Mouse (Mus musculus) cerebellum, adult 11 months (tissue): ENCODE results near the gene Srd5a1.
"Not testable (repeated sequence)": the region's sequence is repeated elsewhere in the genome, so short reads cannot be mapped to it uniquely, and the experiment has no call there.

Experiments used
- DNase-seq: peaks from one replicate; pipeline ENCODE4 v3.0.0; 2022

Gene Srd5a1

GRCm38 (mm10) chr13:69565401-69565800, 45.8 kb downstream of the Srd5a1 start:
- not testable (repeated sequence) for DNase-seq

GRCm38 (mm10) chr13:69564573-69564972, 46.7 kb downstream of the Srd5a1 start:
- no peak for DNase-seq

DNA sequence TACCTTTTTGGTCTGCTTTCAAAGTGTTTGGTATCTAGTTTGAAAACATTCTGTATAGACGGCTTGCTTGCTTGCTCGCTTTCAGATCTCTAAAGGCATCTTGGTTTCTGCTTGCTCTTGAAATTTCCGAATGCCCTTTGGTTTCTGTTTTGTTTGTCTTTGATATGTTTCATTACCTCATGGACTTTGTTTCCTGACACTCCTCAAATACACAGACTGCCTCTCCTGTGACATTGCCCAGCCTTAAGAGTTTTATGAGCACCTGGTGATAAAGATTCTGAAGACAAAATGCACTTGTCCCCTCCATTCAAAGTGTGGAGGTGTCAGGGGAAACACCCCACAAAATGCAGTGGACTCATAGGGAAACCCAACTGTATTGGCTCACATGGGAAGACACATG, 47.3 kb downstream of the Srd5a1 start:
- DNase-seq, result no peak

DNA sequence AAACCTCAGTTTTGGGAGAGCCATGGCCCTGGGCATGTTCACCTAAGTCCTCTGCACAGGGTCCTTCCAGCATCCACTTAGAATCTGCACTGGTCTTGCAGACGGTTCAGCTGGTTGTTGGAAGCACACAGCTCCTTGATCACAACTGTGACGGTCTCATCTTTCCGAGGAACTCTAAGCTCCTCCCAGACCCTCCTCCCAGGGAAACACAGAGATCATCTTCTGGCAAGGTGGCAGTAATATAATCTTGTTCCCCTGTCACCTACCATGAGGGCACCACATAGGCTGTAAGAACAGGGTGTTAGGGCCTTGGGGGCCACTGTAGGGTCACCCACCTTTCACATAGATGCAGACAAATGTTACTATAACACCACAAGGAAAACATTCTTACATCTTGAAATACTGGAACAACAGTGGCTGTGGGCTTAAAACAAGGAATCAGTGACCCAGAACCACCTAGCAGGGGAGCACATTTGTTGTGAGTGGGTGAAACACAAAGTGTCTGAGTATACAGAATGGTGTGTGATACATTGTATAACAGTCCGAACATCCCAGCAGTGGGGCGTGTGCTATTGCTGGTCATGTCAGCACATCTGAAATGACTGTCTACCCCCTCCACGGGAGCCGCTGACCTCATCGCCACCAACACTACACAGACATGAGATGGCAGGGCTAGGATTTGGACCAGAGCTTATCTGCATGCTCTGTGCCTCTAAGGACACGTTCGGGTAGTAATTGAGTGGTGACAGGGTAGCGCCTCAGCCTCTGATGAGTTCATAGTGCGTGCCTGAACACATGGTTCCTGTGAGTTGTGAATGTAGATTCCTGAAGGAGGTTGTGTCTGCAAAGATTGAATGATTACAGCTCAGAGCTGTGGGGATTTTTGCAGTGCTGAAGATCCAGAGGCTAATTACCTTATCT, 48.3 kb downstream of the Srd5a1 start:
- no peak for DNase-seq

DNA sequence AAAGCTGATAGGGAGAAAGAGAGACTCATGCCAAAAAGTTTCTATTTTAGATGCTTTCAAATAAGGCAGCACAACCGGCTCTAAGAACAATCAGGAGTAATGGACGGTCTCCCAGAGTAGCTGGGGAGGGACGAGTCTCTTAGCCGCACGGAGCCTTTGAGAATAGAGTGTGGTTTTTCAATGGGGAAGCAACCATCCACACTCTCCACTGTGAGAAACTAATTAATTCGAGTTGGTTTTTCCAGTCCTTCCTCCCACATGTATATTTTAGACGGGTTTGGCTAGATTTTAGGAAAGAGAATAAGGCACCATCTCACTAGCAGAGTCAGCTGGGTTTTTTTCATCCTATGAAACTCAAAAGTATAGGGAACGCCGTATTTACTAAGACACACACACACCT, 49.2 kb downstream of the Srd5a1 start:
- no peak for DNase-seq

- DNase-seq, result no peak
Observed at GRCm38 (mm10) chr13:69559291-69559961, 51.8 kb downstream of the Srd5a1 start.

GRCm38 (mm10) chr13:69558098-69558660, 53.1 kb downstream of the Srd5a1 start:
- DNase-seq, result peak; percentile 53

- no peak for DNase-seq
Observed at GRCm38 (mm10) chr13:69556728-69557127, 54.5 kb downstream of the Srd5a1 start.

DNA sequence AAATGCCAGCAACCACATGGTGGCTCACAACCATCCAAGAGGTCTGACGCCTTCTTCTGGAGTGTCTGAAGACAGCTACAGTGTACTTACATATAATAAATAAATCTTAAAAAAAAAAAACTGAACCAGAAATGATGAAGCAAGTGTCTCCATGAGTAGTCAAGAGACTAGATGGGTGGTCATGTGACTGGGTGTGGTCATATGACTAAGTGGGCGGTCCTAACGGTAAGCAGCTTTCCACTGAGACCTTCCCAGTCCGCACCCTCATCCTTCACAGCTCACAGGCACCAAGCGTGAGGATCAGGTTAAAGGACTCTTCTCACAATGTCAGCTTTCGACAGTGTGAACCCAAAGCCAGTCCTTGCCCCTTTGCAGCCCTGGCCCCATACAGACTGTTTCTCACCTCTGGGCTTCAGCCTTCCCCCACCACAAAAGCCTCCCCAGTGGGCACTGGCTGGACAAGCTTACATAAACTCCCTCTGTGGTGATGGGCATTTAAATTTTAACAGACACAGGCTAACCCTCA, 55.2 kb downstream of the Srd5a1 start:
- no peak for DNase-seq

DNA sequence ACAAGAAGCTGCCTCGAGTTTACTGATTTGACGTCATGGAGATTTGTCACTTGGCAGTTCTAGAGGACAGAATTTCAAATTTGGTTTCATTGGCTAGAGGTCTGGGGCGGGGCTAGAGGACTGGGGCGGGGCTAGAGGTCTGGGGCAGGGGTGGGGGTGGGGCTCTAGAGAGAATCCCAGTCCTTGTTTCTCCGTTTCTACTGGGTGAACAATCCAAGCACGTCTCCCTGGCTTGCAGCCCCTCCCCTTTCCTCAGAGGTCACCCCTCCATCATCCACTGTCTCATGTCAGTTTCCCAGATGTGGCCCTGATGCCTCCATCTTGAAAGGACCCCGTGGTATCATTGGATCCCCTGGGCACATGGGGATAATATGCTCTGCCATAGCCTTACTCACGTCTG, 56.2 kb downstream of the Srd5a1 start:
- no peak for DNase-seq

- no peak for DNase-seq
Observed at GRCm38 (mm10) chr13:69554255-69554654, 57.0 kb downstream of the Srd5a1 start.

- DNase-seq, result no peak
Observed at GRCm38 (mm10) chr13:69553024-69553423, 58.2 kb downstream of the Srd5a1 start.

DNA sequence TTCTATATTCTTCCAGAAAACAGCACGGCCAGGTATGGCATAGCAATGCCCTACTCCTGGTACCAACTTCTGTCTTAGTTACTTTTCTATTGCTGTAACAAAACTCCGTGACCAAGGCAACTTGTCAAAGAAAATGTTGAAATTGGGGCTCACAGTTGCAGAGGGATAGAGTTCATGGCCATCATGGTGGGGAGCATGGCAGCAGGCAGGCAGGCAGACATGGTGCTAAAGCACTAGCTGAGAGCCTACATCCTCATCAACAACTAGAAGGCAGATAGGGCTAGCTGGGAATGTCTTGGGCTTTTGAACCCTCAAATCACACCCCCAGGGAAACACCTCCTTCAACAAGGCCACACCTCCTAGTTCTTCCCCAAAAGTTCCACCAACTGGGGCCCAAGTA, 60.4 kb downstream of the Srd5a1 start:
- DNase-seq, result no peak

DNA sequence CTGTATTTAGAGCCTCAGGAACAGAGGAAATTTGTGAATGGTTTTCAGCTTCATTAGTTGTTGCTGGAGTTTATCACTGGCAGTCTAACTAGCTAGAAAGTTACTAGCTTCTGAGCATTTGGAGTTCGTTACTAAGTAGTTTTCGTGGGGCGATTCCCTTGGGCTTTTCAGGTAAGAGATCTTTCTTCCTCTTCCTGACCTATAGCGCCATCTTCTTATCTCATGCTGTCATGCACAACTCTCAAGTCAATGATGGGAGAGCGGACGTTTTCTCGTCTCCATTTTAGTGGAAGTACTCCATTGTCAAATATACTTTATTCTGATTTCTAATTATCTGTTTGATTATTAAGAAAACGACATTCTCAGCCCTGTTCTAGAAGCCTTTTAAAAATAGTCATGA, 61.3 kb downstream of the Srd5a1 start:
- no peak for DNase-seq

GRCm38 (mm10) chr13:69547488-69548180, 63.6 kb downstream of the Srd5a1 start:
- DNase-seq, result no peak

DNA sequence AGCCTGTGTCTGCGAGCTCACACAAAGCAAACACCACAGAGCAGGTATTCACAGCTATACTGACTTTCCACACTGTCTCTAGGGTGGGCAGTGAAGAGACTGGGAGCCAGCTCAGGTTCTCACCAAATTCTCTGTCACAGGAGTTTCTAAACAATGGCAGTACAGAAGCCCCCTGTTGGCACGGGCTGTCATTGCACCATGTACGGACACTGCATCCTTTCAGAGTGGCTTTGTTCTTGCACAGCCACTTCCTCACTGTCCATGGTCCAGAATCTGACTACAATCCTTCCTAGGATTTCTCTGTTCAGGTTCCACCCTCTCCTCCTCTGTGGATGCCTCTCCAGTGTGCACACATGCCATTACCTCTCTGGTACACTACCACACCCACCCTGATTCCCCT, 66.2 kb downstream of the Srd5a1 start:
- no peak for DNase-seq

DNA sequence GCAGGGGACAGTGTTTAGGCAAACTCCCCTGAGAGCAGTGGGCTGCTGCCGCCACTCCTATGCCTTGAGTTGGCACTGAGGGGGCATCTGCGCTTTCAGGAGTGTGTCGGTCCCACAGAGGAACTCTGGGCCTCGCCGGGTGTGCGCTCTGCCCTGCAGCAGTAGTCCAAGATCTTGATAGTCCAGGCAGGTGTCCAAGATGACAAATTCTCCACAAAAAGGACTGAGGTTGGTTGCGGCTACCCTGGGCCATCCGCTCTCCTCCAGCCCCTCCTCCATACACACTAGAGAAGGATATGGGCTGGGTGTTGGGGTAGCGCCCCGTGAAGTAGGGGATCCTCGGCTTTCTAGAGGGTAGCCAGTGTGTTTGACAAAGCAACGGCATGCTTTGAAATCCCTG, 67.6 kb downstream of the Srd5a1 start:
- no peak for DNase-seq

- no peak for DNase-seq
Observed at GRCm38 (mm10) chr13:69542571-69543352, 68.5 kb downstream of the Srd5a1 start.

DNA sequence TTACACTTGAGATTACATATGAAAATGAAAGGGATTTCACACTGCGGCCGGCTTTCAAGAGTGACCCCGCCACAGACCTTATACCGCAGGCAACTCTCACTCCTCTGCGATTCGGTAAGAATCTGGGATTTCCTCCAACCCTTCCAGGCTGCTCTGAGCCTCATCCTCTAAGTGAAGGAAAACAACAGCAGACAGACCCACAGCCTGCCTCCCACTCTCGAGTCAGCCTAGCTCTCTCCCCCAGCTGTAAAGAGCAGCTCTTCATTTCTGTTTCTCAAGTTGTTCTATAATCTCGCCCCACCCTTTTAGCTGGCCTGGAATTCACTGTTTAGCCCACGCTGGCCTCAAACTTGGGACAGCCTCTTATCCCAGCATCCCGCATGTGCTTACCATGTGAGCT, 69.5 kb downstream of the Srd5a1 start:
- DNase-seq, result no peak

GRCm38 (mm10) chr13:69541209-69541608, 70.0 kb downstream of the Srd5a1 start:
- no peak for DNase-seq

DNA sequence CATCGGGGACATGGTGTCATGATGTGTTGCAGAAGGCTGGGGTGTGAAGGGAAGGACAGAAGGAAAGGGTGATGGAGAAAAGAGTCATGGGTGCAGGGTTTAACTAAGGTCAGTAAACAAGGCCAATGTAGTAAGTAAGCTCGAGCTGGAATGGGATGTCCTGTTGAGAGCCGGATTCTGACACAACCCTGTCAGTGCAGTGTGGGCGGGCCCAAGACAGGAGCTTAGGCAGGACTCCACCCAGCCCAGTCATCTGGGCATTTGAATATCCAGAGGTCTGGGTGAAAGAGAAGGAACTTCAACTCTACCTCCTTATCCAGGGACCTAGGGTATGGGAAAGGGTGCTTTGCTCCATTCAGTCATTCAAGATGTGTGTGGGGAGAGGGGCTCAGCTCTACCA, 72.9 kb downstream of the Srd5a1 start:
- DNase-seq, result no peak

DNA sequence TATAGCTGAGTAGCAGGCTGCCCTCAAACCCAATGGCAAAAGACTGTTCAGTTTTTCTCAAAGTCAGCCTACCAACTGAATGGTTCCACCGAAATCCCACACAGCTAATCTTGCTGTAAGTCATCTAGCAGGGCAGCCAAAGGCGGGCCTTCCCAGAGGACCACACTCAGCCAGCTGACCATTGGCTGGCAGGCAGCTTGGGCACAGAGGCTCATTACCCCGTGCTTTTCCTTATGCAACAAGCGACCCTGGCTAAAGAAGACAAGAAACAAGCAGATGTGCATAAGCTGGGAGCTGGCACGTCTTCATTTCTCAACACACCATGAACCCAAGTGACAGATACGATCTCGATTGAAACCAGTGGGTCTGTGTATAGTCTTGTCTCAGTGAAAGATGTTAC, 73.9 kb downstream of the Srd5a1 start:
- DNase-seq, result no peak
